Mouse (Mus musculus) embryonic facial prominence, embryonic 14.5 days (tissue): ENCODE results near the gene Galnt9. TPM values are rescaled to one million over a fixed set of nuclear protein-coding genes. Genes with fewer than 3 reads are reported as not detected.

Source experiments
- ATAC-seq: fragments of 200-750 bp; cut with Nextera tagmentation; 2 replicates; pipeline ENCODE4 v1.8.0; 2017; ENCODE audit warnings: low read depth, moderate number of reproducible peaks, moderate TSS enrichment
- DNase-seq: peaks from one replicate; pipeline ENCODE4 v3.0.0-alpha.2; 2015; ENCODE audit warnings: low spot score
- H3K27ac ChIP-seq: fragments of 300-500 bp; sonication (generic); replicated peaks from 2 replicates; pipeline ENCODE4 v1.5.1; 2014; ENCODE audit warnings: low read depth, mild to moderate bottlenecking, low read length, moderate library complexity
- H3K27me3 ChIP-seq: fragments of 300-500 bp; sonication (generic); replicated peaks from 2 replicates; pipeline ENCODE4 v1.6.1; 2014; ENCODE audit warnings: low read length; ENCODE audit not compliant: control insufficient read depth, insufficient read depth
- H3K36me3 ChIP-seq: fragments of 300-500 bp; sonication (generic); 2 replicates; pipeline ENCODE4 v1.6.1; 2014; ENCODE audit warnings: low read length, mixed read lengths; ENCODE audit not compliant: control insufficient read depth, insufficient read depth
- H3K4me1 ChIP-seq: fragments of 300-500 bp; sonication (generic); 2 replicates; pipeline ENCODE4 v1.6.1; 2014; ENCODE audit warnings: antibody characterized with exemption, low read length; ENCODE audit not compliant: control insufficient read depth, insufficient read depth
- H3K4me2 ChIP-seq: fragments of 300-500 bp; sonication (generic); 2 replicates; pipeline ENCODE4 v1.6.1; 2014; ENCODE audit warnings: low read depth, mild to moderate bottlenecking, low read length, moderate library complexity, mixed read lengths
- H3K4me3 ChIP-seq: fragments of 300-500 bp; sonication (generic); 2 replicates; pipeline ENCODE4 v1.5.1; 2014; ENCODE audit warnings: low read depth, mild to moderate bottlenecking, low read length
- H3K9ac ChIP-seq: fragments of 300-500 bp; sonication (generic); 2 replicates; pipeline ENCODE4 v1.6.1; 2014; ENCODE audit warnings: low read depth, mild to moderate bottlenecking, low read length, moderate library complexity, mixed read lengths
- H3K9me3 ChIP-seq: fragments of 300-500 bp; sonication (generic); 2 replicates; pipeline ENCODE4 v1.6.1; 2016; ENCODE audit warnings: low read length; ENCODE audit not compliant: control insufficient read depth
- WGBS: fragments of 180-500 bp; shearing (Covaris S2); extraction: QIAGEN DNeasy Blood & Tissue Kit; methylation state at CpG from one replicate; pipeline ENCODE4 v1.1.7; 2014; 5-methylcytosine and 5-hydroxymethylcytosine counted together
- polyA plus RNA-seq: library from polyadenylated mRNA; unstranded; fragments of >200 nt; fragmentation: Nextera tagmentation; extraction: Ambion mirVana; gene quantifications from 2 replicates; pipeline ENCODE4 v1.2.1, GENCODE M21; 2014

Galnt9 gene
- polyA plus RNA-seq, 1 experiment from 2014 or later = 1.6 TPM

DNA sequence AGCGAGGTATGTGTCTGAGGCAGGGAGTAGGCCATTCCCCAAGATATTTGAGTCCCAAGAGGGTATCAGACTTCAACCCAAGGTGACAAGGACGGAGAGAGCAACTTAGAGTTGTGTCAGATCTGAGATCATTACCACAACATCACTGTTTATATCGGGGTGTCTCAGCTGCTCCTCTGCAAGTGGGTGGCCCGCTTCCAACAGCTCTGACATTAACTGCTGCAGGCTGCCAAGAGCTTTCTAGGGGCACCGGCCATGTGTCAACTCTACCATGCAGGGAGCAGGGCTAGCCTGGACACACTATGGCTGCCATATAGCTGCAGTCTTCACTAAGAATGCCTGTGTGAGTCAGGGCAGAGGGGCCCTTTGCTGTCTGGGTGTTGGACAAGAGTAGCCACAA is 65.7 kb downstream of the Galnt9 start:
- H3K9ac ChIP-seq = no peak overlapping the region
- WGBS = 62% methylated on average over 5 of the region's 5 CpGs
- no peaks in the 10 kb centered on the region for H3K36me3 ChIP-seq
- H3K27ac ChIP-seq = no peak overlapping the region
- no peak for ATAC-seq
- peaks cover 6% of the 10 kb centered on the region for H3K4me1 ChIP-seq
- H3K9me3 ChIP-seq = no peaks in the 10 kb centered on the region
- H3K4me2 ChIP-seq = no peak overlapping the region
- no peak for DNase-seq
- H3K4me3 ChIP-seq = no peak overlapping the region
- no peaks in the 10 kb centered on the region for H3K27me3 ChIP-seq

DNA sequence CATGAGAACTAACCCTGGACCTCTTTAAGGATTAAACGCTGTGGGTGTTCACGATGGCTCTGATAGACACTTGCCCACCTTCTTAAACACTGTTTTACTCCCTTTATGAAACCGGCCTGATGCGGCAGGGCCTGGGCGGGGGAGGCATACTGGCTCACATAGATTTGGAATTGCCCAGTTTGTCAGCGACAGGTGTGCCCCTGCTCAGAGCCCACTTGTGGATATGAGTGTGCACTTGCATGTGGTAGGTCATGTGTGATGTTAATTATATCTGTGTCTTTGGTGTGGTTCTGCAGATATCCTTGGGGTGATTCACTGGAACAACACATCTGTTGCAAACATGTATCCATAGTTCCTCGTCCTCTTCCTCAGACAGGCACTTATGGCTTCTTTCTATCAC is 66.3 kb downstream of the Galnt9 start:
- no peak overlapping the region for H3K4me3 ChIP-seq
- no peak overlapping the region for H3K9ac ChIP-seq
- H3K9me3 ChIP-seq = no peaks in the 10 kb centered on the region
- peaks cover 6% of the 10 kb centered on the region for H3K4me1 ChIP-seq
- DNase-seq (no peak), ATAC-seq (no peak)
- 82% methylated on average over 7 of the region's 7 CpGs for WGBS
- no peaks in the 10 kb centered on the region for H3K36me3 ChIP-seq
- H3K27ac ChIP-seq = no peak overlapping the region
- H3K4me2 ChIP-seq = no peak overlapping the region
- no peaks in the 10 kb centered on the region for H3K27me3 ChIP-seq

DNA sequence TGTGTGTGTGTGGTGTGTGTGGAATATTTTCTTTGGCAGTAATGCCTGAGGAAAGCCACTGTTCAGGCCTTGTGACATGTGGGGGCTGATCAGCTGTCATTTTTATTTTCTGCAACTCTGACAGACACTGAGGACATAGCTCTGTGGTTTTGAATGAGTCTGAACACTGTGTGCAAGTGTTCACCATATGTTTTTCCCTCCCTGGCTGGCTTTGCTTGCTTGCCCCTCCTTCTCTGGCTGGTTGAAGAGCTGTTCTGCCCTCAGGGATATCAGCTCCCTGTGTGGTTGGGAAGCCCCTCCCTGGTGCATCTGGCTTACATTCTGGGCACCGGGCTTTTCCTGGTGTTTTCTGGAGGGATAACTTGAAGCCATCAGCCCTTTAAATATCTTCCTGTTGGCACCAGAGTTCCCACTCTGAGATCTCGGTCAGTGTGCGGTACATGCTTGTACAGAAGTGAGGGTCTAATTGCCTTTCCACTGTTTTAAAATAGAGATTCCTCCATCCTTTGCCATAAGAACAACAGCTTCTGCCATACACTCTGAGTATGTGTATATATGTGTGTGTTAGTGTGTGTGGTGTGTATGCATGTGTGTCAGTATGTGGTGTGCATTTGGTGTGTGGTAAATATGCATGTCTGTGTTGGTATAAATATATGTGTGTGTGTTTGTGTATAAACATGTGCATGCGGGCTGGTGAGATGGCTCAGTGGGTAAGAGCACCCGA is 67.4 kb downstream of the Galnt9 start:
- H3K4me3 ChIP-seq = no peak overlapping the region
- peak; percentile 91 for DNase-seq
- 36% methylated on average over 5 of the region's 5 CpGs for WGBS
- no peak overlapping the region for H3K4me2 ChIP-seq
- H3K9ac ChIP-seq = no peak overlapping the region
- peak; percentile 91 for ATAC-seq
- no peaks in the 10 kb centered on the region for H3K9me3 ChIP-seq
- H3K27me3 ChIP-seq = no peaks in the 10 kb centered on the region
- peaks cover 6% of the 10 kb centered on the region for H3K4me1 ChIP-seq
- H3K27ac ChIP-seq = peak overlapping the region; percentile 63
- H3K36me3 ChIP-seq = no peaks in the 10 kb centered on the region

DNA sequence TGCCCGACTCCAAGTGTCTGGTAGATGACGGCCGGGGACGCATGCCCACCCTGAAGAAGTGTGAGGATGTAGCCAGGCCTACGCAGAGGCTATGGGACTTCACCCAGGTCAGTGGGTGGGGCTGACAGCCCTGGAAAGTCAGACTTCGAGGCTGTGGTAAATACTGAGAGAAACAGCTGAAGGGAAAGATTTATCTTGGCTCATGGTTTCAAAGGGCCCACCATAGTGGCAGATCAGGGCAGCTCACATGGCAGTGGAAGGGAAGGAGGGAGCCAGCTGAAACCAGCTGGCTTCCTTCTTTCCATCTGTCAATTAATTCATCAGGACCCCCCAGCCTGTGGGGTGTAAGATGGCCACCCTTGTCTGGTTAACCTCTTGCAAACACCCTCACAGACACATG is 75.1 kb downstream of the Galnt9 start:
- H3K27me3 ChIP-seq = no peaks in the 10 kb centered on the region
- H3K36me3 ChIP-seq = no peaks in the 10 kb centered on the region
- ATAC-seq (no peak), DNase-seq (no peak)
- no peak overlapping the region for H3K4me3 ChIP-seq
- H3K9me3 ChIP-seq = no peaks in the 10 kb centered on the region
- no peak overlapping the region for H3K9ac ChIP-seq
- no peaks in the 10 kb centered on the region for H3K4me1 ChIP-seq
- no peak overlapping the region for H3K27ac ChIP-seq
- H3K4me2 ChIP-seq = no peak overlapping the region
- WGBS = 87% methylated on average over 6 of the region's 6 CpGs

DNA sequence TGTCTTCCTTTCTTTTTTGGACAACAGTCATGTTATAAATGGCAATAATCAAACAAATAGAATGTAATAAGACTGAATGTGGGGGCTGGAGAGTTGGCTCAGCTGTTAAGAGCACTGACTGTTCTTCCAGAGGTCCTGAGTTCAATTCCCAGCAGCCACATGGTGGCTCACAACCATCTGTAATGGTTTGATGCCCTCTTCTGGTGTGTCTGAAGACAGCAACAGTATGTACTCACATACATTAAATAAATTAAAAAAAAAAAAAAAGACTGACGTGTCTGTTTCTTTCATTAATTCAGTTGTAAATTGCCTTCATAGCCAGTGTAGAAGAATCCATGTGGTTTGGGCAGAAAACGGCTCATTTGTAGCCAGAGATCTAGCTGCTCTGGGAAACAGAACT is 80.2 kb downstream of the Galnt9 start:
- no peaks in the 10 kb centered on the region for H3K4me1 ChIP-seq
- no peak overlapping the region for H3K4me3 ChIP-seq
- DNase-seq = no peak
- WGBS = 78% methylated on average over 2 of the region's 2 CpGs
- no peak for ATAC-seq
- H3K27me3 ChIP-seq = no peaks in the 10 kb centered on the region
- H3K9me3 ChIP-seq = no peaks in the 10 kb centered on the region
- no peaks in the 10 kb centered on the region for H3K36me3 ChIP-seq
- no peak overlapping the region for H3K4me2 ChIP-seq
- no peak overlapping the region for H3K27ac ChIP-seq
- no peak overlapping the region for H3K9ac ChIP-seq

DNA sequence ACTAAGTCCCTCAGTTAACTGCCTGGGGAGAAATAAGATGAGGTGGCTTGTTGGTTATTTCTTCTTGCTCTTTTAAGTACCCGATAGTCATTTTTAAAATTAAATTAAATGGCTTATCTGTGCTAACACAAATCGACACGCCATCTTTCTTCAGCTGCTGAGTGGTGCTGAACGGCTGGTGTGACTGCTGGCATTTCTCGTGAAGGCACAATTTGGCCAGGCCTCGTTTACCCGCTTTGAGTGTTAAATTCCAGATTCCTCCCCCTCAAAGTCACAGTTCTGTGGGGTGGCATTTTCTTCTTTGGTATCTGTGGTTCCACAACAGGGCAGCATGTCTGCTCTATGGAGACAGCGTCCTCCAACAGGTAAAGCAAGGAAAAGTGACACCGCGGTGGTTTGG is 83.2 kb downstream of the Galnt9 start:
- Histone ChIP-seq H3K36me3 (no peaks in the 10 kb centered on the region), H3K27ac (no peak overlapping the region), H3K4me1 (no peaks in the 10 kb centered on the region), H3K9ac (no peak overlapping the region), H3K9me3 (no peaks in the 10 kb centered on the region), H3K4me2 (no peak overlapping the region), H3K4me3 (no peak overlapping the region), H3K27me3 (no peaks in the 10 kb centered on the region)
- 72% methylated on average over 10 of the region's 10 CpGs for WGBS
- ATAC-seq = no peak
- no peak for DNase-seq

DNA sequence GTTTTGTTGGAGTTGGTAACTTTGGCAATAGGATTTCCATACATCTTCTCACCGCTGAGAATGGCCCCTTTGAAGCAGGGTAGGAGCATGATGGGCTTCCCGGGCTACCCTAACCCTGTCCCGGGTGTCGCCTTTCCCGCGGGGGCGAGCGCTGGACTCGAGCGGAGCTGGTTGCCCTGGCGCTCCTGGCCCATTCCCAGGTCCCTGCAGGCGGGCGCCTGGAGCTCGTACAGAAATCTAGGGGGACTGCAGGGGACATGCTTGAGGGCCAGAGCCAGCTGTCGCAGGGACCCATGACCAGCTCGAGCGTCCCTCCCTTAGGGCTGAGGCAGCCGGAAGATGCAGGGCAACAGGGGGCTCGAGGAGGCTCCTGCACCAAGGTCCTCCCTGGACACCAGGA is 84.0 kb downstream of the Galnt9 start:
- Histone ChIP-seq H3K4me3 (no peak overlapping the region), H3K4me1 (no peaks in the 10 kb centered on the region), H3K9me3 (no peaks in the 10 kb centered on the region), H3K9ac (no peak overlapping the region), H3K27ac (no peak overlapping the region), H3K27me3 (no peaks in the 10 kb centered on the region), H3K36me3 (no peaks in the 10 kb centered on the region), H3K4me2 (peak overlapping the region; percentile 2; the same call in 1 of the 2 replicates)
- ATAC-seq (no peak), DNase-seq (no peak)
- 20% methylated on average over 19 of the region's 19 CpGs for WGBS

DNA sequence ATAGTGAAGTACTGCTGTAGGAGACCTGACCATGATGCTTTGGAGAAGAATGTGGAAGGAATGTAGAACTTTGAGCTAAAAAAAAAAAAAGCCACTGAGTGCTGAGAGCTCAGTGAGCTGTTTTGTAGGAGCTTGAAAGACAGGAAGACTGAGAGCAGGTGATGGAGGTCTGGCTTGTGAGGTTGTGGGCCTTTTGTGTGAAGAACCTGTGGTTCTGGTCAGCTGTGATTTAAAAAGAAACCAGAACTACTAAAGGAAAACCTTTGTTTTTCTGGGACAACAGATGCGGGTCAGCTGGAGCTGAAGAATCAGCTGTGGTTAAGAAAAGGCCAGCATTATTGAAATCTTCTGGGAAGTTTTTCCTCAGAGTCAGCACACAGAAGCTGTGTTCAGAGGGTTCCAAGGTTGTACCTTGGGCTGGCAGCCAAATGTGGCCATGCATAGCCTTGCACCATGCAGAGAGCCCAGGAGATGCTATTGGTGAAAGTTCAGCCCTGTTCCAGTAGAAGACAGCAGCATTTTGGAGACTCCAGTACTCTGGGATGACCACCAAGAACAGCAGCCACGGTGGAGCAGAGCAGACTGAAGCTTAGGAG is 85.5 kb downstream of the Galnt9 start:
- Histone ChIP-seq H3K27ac (no peak overlapping the region), H3K4me1 (no peaks in the 10 kb centered on the region)

More for the DNA sequence above, 85.5 kb downstream of the Galnt9 start:
- Histone ChIP-seq H3K4me2 (no peak overlapping the region), H3K36me3 (no peaks in the 10 kb centered on the region), H3K9me3 (no peaks in the 10 kb centered on the region), H3K9ac (no peak overlapping the region), H3K27me3 (no peaks in the 10 kb centered on the region), H3K4me3 (no peak overlapping the region)
- ATAC-seq (no peak), DNase-seq (no peak)
- WGBS = 63% methylated on average over 2 of the region's 2 CpGs
